Mouse (Mus musculus) liver, embryonic 14.5 days (tissue): ENCODE data around the gene Tmem253. TPM values are rescaled to one million over a fixed set of nuclear protein-coding genes. Genes with fewer than 3 reads are reported as not detected.
"Not testable (repeated sequence)": the region's sequence is repeated elsewhere in the genome, so short reads cannot be mapped to it uniquely, and the experiment has no call there.

Experiments used
- ATAC-seq: fragments of 200-750 bp; cut with Nextera tagmentation; 2 replicates; pipeline ENCODE4 v1.8.0; 2017; ENCODE audit warnings: moderate number of reproducible peaks, mild to moderate bottlenecking, moderate library complexity; ENCODE audit not compliant: insufficient read depth
- DNase-seq, 3 experiments: peaks; one replicate each; pipeline ENCODE4 v3.0.0-alpha.2; 2012 to 2013; ENCODE audit warnings: low read depth in 3 of 3, low spot score in 3 of 3
- H3K27ac ChIP-seq: fragments of 300-500 bp; sonication (generic); 2 replicates; pipeline ENCODE4 v1.5.1; 2014; ENCODE audit warnings: moderate library complexity, mild to moderate bottlenecking, control low read depth, inconsistent platforms
- H3K27me3 ChIP-seq: fragments of 300-500 bp; sonication (generic); 2 replicates; pipeline ENCODE4 v1.6.1; 2014; ENCODE audit warnings: mild to moderate bottlenecking, low read length, moderate library complexity; ENCODE audit not compliant: control insufficient read depth, insufficient read depth
- H3K36me3 ChIP-seq: fragments of 300-500 bp; sonication (generic); replicated peaks from 2 replicates; pipeline ENCODE4 v1.6.1; 2014; ENCODE audit warnings: low read depth; ENCODE audit not compliant: control insufficient read depth, insufficient read depth
- H3K4me1 ChIP-seq, 2 experiments: fragments of 200-500 bp in 1 of 2; fragments of 300-500 bp in 1 of 2; sonication (generic) in 1 of 2; replicated peaks; 2 replicates each; pipeline ENCODE4 v1.6.1; 2012 to 2014; ENCODE audit warnings: antibody characterized with exemption in 1 of 2, inconsistent platforms in 1 of 2, low read length in 1 of 2; ENCODE audit not compliant: control insufficient read depth in 2 of 2, insufficient read depth in 2 of 2
- H3K4me2 ChIP-seq: fragments of 300-500 bp; sonication (generic); 2 replicates; pipeline ENCODE4 v1.6.1; 2014; ENCODE audit warnings: low read depth, mild to moderate bottlenecking, control low read depth, moderate library complexity
- H3K4me3 ChIP-seq, 2 experiments: fragments of 200-500 bp in 1 of 2; fragments of 300-500 bp in 1 of 2; sonication (generic) in 1 of 2; 2 replicates each; pipeline ENCODE4 v1.5.1; 2012 to 2014; ENCODE audit warnings: low read depth in 2 of 2, low read length in 2 of 2, mild to moderate bottlenecking in 2 of 2, control low read depth in 1 of 2, inconsistent platforms in 1 of 2, moderate library complexity in 1 of 2; ENCODE audit not compliant: insufficient read depth in 1 of 2
- H3K9ac ChIP-seq: fragments of 300-500 bp; sonication (generic); replicated peaks from 2 replicates; pipeline ENCODE4 v1.6.1; 2014; ENCODE audit warnings: mild to moderate bottlenecking, control low read depth, moderate library complexity
- H3K9me3 ChIP-seq: fragments of 300-500 bp; sonication (generic); 2 replicates; pipeline ENCODE4 v1.6.1; 2016; ENCODE audit warnings: low read length, mixed read lengths; ENCODE audit not compliant: control insufficient read depth
- CTCF ChIP-seq: IDR thresholded peaks from 2 replicates; pipeline ENCODE4 v1.5.1; 2016; ENCODE audit warnings: antibody characterized with exemption, low read depth, control low read depth
- EP300 ChIP-seq: IDR thresholded peaks from 2 replicates; pipeline ENCODE4 v1.6.1; 2016; ENCODE audit warnings: antibody characterized with exemption, low read depth
- WGBS: fragments of 180-500 bp; shearing (Covaris S2); extraction: QIAGEN DNeasy Blood & Tissue Kit; methylation state at CpG from one replicate; pipeline ENCODE4 v1.1.7; 2014; ENCODE audit not compliant: insufficient replicate concordance; 5-methylcytosine and 5-hydroxymethylcytosine counted together
- polyA plus RNA-seq, 2 experiments: library from polyadenylated mRNA; depleted of rRNA in 1 of 2; stranded (reverse) in 1 of 2; unstranded in 1 of 2; fragments of >200 nt; fragmentation: Nextera tagmentation in 1 of 2; extraction: Ambion mirVana in 1 of 2; gene quantifications; 2 replicates each; pipeline versions ENCODE4 v1.2.1 to v1.2.3; 2012 to 2014

The Tmem253 gene
- polyA plus RNA-seq, 2 experiments = 0.08 to 0.24 TPM

- DNase-seq (no peak), ATAC-seq (no peak)
- Histone ChIP-seq H3K36me3 (no peaks in the 10 kb centered on the region), H3K4me3 (no peak overlapping the region), H3K27ac (no peak overlapping the region), H3K4me2 (no peak overlapping the region), H3K27me3 (no peaks in the 10 kb centered on the region), H3K9ac (no peak overlapping the region), H3K4me1 (peaks cover 36% of the 10 kb centered on the region in 2 experiments), H3K9me3 (no peaks in the 10 kb centered on the region)
- 73% methylated on average over 4 of the region's 4 CpGs for WGBS
- TF ChIP-seq EP300 = no peak
- TF ChIP-seq CTCF = no peak
Observed at GRCm38 (mm10) chr14:52026342-52026741, 10.9 kb downstream of the Tmem253 start.

- TF ChIP-seq EP300 (no peak), CTCF (no peak)
- no peak for DNase-seq
- Histone ChIP-seq H3K36me3 (no peaks in the 10 kb centered on the region), H3K27ac (no peak overlapping the region), H3K9ac (no peak overlapping the region), H3K9me3 (no peaks in the 10 kb centered on the region), H3K4me3 (no peak overlapping the region), H3K27me3 (no peaks in the 10 kb centered on the region), H3K4me2 (no peak overlapping the region), H3K4me1 (peaks cover 0 to 7% of the 10 kb centered on the region in 2 experiments; a peak in 2 of 4 replicates)
- no peak for ATAC-seq
- WGBS = 66% methylated on average over 6 of the region's 6 CpGs
Observed at GRCm38 (mm10) chr14:52035926-52036325, 20.5 kb downstream of the Tmem253 start.

GRCm38 (mm10) chr14:52039332-52039731 lies 23.9 kb downstream of the Tmem253 start:
- no peak overlapping the region for H3K4me2 ChIP-seq
- TF ChIP-seq EP300 (no peak), CTCF (no peak)
- DNase-seq = no peak
- H3K27me3 ChIP-seq = no peaks in the 10 kb centered on the region
- no peaks in the 10 kb centered on the region for H3K9me3 ChIP-seq
- WGBS = 53% methylated on average over 5 of the region's 5 CpGs
- H3K4me3 ChIP-seq = no peak overlapping the region
- no peak overlapping the region for H3K27ac ChIP-seq
- no peak overlapping the region for H3K9ac ChIP-seq
- peaks cover 0 to 7% of the 10 kb centered on the region in 2 experiments; a peak in 2 of 4 replicates for H3K4me1 ChIP-seq
- ATAC-seq = no peak
- H3K36me3 ChIP-seq = no peaks in the 10 kb centered on the region

- not testable (repeated sequence) for H3K4me3 ChIP-seq, H3K4me2 ChIP-seq, DNase-seq, H3K36me3 ChIP-seq, H3K9me3 ChIP-seq, ATAC-seq, H3K4me1 ChIP-seq, H3K9ac ChIP-seq, H3K27ac ChIP-seq, H3K27me3 ChIP-seq
- WGBS = 11% methylated on average over 3 of the region's 3 CpGs
Observed at GRCm38 (mm10) chr14:52042359-52042758, 26.9 kb downstream of the Tmem253 start, which contains the start of gene Olfr221. TSS of gene Olfr221 (minus strand) at chr14:52042459.

GRCm38 (mm10) chr14:52043446-52043845 lies 28.0 kb downstream of the Tmem253 start:
- no peak overlapping the region for H3K4me2 ChIP-seq
- no peaks in the 10 kb centered on the region for H3K27me3 ChIP-seq
- no peak overlapping the region for H3K4me3 ChIP-seq
- TF ChIP-seq CTCF = no peak
- no peak for TF ChIP-seq EP300
- ATAC-seq (no peak), DNase-seq (no peak)
- H3K9me3 ChIP-seq = no peaks in the 10 kb centered on the region
- no peaks in the 10 kb centered on the region for H3K36me3 ChIP-seq
- peaks cover 0 to 9% of the 10 kb centered on the region in 2 experiments; a peak in 1 of 4 replicates for H3K4me1 ChIP-seq
- no peak overlapping the region for H3K27ac ChIP-seq
- H3K9ac ChIP-seq = no peak overlapping the region
- 55% methylated on average over 6 of the region's 6 CpGs for WGBS
